Mouse (Mus musculus) heart, adult 2 months (tissue): ENCODE data around the gene Mlph.

Source experiments
- CTCF ChIP-seq: fragments of 200-600 bp; IDR thresholded peaks from 2 replicates; pipeline ENCODE4 v1.8.1; 2022; ENCODE audit warnings: antibody characterized with exemption, mild to moderate bottlenecking, moderate library complexity
- POLR2A ChIP-seq: fragments of 200-500 bp; IDR thresholded peaks from 2 replicates; pipeline ENCODE4 v1.6.1; 2011; ENCODE audit warnings: mild to moderate bottlenecking, low read depth, low read length, control low read depth; ENCODE audit not compliant: insufficient read depth

- TF ChIP-seq POLR2A, result no peak
- no peak; the same call in 1 of the 2 replicates for TF ChIP-seq CTCF
Observed at GRCm38 (mm10) chr1:90972911-90973573, 58.2 kb downstream of the Mlph start.
